Mouse (Mus musculus): Measurements from ENCODE around the gene Mmp8. TPM values are rescaled to one million over a fixed set of nuclear protein-coding genes. Genes with fewer than 3 reads are reported as not detected.

Gene Mmp8
- polyA plus RNA-seq (2015; fragmentation: Nextera tagmentation; extraction: Ambion mirVana): 0.54 and 0.72 TPM in 2 replicates

DNA sequence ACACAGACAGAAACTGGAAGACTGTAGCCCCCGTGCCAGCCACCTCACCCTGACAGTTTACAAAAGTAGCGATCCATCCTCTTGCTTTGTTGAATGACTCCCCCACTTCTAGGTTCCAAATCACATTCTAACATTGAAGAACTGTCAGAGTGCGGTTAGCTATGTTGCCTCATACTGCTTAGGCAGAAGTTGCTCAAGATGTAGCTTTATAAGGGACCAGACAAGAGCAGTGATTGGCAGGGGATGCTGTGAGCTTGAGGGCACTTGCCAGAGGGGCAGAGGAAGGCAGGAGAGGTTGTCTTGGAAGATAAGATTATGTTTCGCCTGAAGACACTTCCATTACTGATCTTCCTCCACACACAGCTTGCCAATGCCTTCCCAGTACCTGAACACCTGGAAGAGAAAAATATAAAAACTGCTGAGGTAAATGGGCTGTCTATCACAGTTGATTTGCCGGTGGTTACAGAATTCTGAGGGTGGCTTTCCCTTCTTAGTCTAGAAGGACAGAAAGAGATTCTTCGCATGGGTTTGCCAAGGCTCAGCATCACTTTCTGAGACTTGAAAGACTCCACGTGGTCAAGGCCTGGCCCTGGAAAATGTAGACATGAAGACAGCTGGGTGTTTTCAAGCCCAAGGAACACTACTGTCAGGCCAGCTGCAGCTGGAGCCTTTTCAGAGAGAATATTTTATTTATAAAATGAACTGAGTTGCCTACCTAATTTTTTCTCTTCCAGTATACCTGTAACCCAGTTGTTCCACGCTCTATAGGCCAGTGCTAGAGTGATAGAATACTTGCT lies at the start of gene Mmp8:
Mmp8 (plus strand) TSS at position 236 of the 797 bp plus-strand sequence.

DNA sequence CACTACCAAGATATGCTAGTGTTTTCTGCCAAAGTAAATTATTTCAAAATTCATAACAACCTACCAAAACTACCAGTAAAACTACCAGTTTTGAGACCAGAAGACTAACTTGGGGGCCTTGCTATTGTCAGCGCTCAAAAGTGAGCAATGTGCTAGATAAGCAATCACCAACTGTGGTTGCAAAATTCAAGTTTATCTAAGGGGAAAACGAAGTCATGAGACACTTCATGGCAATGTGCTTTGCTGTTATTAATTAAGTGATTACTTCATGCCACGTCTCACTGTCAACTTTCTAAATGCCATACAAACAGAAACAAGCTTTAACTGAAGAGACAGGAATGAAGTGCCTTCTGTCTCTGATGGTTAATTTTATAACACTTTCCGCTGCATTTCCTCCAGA lies 12.9 kb downstream of the Mmp8 start, which contains the start of gene Mmp27:
Mmp27 (plus strand) TSS at position 235 of the 400 bp plus-strand sequence.

Other genes starting within 250 kb of the Mmp8 start
- gene Mmp12, start 214.1 kb upstream of the Mmp8 start, polyA plus RNA-seq (2015; fragmentation: Nextera tagmentation; extraction: Ambion mirVana): not detected in 2 replicates
- gene Mmp1b, start 170.4 kb upstream of the Mmp8 start, polyA plus RNA-seq (2015; fragmentation: Nextera tagmentation; extraction: Ambion mirVana): not detected in 2 replicates
- 0.08 and 0.16 TPM in 2 replicates for gene Mmp3, start 112.6 kb upstream of the Mmp8 start, polyA plus RNA-seq (2015; fragmentation: Nextera tagmentation; extraction: Ambion mirVana)
- not detected in 2 replicates for gene Mmp10, start 56.1 kb upstream of the Mmp8 start, polyA plus RNA-seq (2015; fragmentation: Nextera tagmentation; extraction: Ambion mirVana)
- gene Mmp27, start 12.9 kb downstream of the Mmp8 start, polyA plus RNA-seq (2015; fragmentation: Nextera tagmentation; extraction: Ambion mirVana): 0.08 and 0.33 TPM in 2 replicates
- not detected in 2 replicates for gene Mmp20, start 69.8 kb downstream of the Mmp8 start, polyA plus RNA-seq (2015; fragmentation: Nextera tagmentation; extraction: Ambion mirVana)
- gene Mmp7, start 133.6 kb downstream of the Mmp8 start, polyA plus RNA-seq (2015; fragmentation: Nextera tagmentation; extraction: Ambion mirVana): not detected in 2 replicates
- 57.7 and 62.2 TPM in 2 replicates for gene Tmem123, start 205.6 kb downstream of the Mmp8 start, polyA plus RNA-seq (2015; fragmentation: Nextera tagmentation; extraction: Ambion mirVana)